Mouse (Mus musculus) myocyte (in vitro differentiated cells): Measurements from ENCODE around the gene Arid5b. TPM values are rescaled to one million over a fixed set of nuclear protein-coding genes. Genes with fewer than 3 reads are reported as not detected.

Experiments used
- H3K27me3 ChIP-seq: one replicate; pipeline ENCODE4 v1.6.1; 2011; ENCODE audit not compliant: control insufficient read depth, insufficient read depth, insufficient read length
- H3K36me3 ChIP-seq: one replicate; pipeline ENCODE4 v1.6.1; 2011; ENCODE audit not compliant: control insufficient read depth, insufficient read depth
- H3K4me2 ChIP-seq: one replicate; pipeline ENCODE4 v1.6.1; 2011; ENCODE audit warnings: low read depth, control low read depth
- H3K4me3 ChIP-seq: one replicate; pipeline ENCODE4 v1.5.1; 2011; ENCODE audit warnings: mild to moderate bottlenecking, control low read depth, moderate library complexity
- H3K79me2 ChIP-seq: one replicate; pipeline ENCODE4 v1.6.1; 2011; ENCODE audit not compliant: control insufficient read depth, insufficient read depth
- H3ac ChIP-seq: one replicate; pipeline ENCODE4 v1.6.1; 2011; ENCODE audit not compliant: control insufficient read depth, insufficient read length
- CEBPB ChIP-seq: IDR thresholded peaks from 2 replicates; pipeline ENCODE4 v1.6.1; 2011; ENCODE audit warnings: mild to moderate bottlenecking, moderate library complexity; ENCODE audit not compliant: poor library complexity, insufficient read depth, severe bottlenecking
- E2F4 ChIP-seq: IDR thresholded peaks from one replicate; pipeline ENCODE4 v1.6.1; 2011; ENCODE audit warnings: mild to moderate bottlenecking, control low read depth, moderate library complexity; ENCODE audit not compliant: insufficient read depth
- MAX ChIP-seq: IDR thresholded peaks from one replicate; pipeline ENCODE4 v1.6.1; 2011; ENCODE audit warnings: low read depth, mild to moderate bottlenecking, control low read depth
- MYOD1 ChIP-seq, 3 experiments: IDR thresholded peaks; one replicate each; pipeline ENCODE4 v1.6.1; 2011; ENCODE audit warnings: control low read depth in 2 of 3, low read depth in 2 of 3, mild to moderate bottlenecking in 2 of 3, moderate library complexity in 1 of 3; ENCODE audit not compliant: insufficient read length in 2 of 3, control insufficient read depth in 1 of 3
- MYOG ChIP-seq, 3 experiments: IDR thresholded peaks; one replicate each; pipeline ENCODE4 v1.6.1; 2011; ENCODE audit warnings: control low read depth in 2 of 3, low read depth in 2 of 3, mild to moderate bottlenecking in 2 of 3; ENCODE audit not compliant: insufficient read length in 2 of 3, control insufficient read depth in 1 of 3, insufficient read depth in 1 of 3
- POLR2A ChIP-seq: IDR thresholded peaks from one replicate; pipeline ENCODE4 v1.6.1; 2011; ENCODE audit warnings: low read depth, mild to moderate bottlenecking, control low read depth, moderate library complexity; ENCODE audit not compliant: insufficient read length
- POLR2AphosphoS2 ChIP-seq: IDR thresholded peaks from one replicate; pipeline ENCODE4 v1.6.1; 2011; ENCODE audit warnings: low read depth, control low read depth; ENCODE audit not compliant: insufficient read length
- REST ChIP-seq: IDR thresholded peaks from one replicate; pipeline ENCODE4 v1.6.1; 2011; ENCODE audit warnings: mild to moderate bottlenecking, control low read depth, moderate library complexity; ENCODE audit not compliant: insufficient read depth, insufficient read length
- SRF ChIP-seq: IDR thresholded peaks from one replicate; pipeline ENCODE4 v1.6.1; 2011; ENCODE audit warnings: low read depth; ENCODE audit not compliant: control insufficient read depth, insufficient read length
- TCF12 ChIP-seq: IDR thresholded peaks from one replicate; pipeline ENCODE4 v1.6.1; 2011; ENCODE audit warnings: mild to moderate bottlenecking, control low read depth; ENCODE audit not compliant: poor library complexity, insufficient read depth, severe bottlenecking
- TCF3 ChIP-seq: IDR thresholded peaks from one replicate; pipeline ENCODE4 v1.6.1; 2011; ENCODE audit warnings: low read depth, control low read depth; ENCODE audit not compliant: insufficient read length
- USF1 ChIP-seq: IDR thresholded peaks from one replicate; pipeline ENCODE4 v1.6.1; 2011; ENCODE audit warnings: low read depth, mild to moderate bottlenecking, control low read depth, moderate library complexity
- polyA plus RNA-seq: library from polyadenylated mRNA; unstranded; fragments of >200 nt; fragmentation: generic; extraction: Trizol; gene quantifications from one replicate; pipeline ENCODE4 v1.2.1, GENCODE M21; 2012; ENCODE audit warnings: missing spikeins

Arid5b gene
- polyA plus RNA-seq, 1 experiment, result 7.7 TPM

DNA sequence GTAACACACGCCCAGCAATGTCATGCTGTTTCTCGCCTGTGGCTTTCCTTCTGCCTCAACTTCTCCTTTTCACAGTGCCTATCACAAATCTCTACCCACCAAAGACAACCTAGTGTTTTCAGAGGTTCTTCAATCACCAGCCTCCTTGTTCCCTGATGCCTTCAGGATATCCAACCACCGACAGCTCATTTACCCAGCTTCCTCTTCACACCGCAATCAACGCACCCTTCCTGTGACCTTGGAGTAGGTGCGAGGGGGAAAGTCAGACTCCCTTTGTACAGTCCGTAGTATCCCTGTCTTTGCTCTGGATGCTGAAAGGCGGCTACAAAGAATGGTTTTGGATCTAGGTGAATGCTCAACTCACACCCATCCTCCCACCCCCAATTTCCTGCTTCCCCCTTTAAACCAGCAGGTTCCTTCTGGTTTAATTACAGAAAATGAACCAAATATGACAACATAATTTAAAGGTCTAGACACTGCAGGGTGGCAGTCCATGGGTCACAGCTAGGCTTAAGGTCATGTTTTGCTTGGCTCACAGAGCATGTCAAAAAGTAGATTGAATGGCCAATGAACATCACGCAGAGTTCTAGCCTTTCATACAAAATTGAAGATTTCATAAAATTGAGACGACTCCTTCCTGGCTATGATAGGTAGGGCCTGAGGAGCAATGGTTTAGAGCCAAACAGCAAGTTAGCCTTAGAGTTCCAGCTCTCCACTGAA, 14.4 kb downstream of the Arid5b start:
- TF ChIP-seq POLR2A (no peak), TCF12 (no peak), MYOD1 (IDR thresholded peaks at IDR 0.05; ENCODE audit: control insufficient read depth in 1 of 3, insufficient read length in 2 of 3, low read depth in 2 of 3) (no peak), USF1 (no peak), MAX (no peak), REST (no peak), CEBPB (no peak), SRF (no peak), MYOG (IDR thresholded peaks at IDR 0.05; ENCODE audit: control insufficient read depth in 1 of 3, insufficient read depth in 1 of 3, insufficient read length in 2 of 3, low read depth in 2 of 3) (no peak), TCF3 (no peak), E2F4 (no peak)

DNA sequence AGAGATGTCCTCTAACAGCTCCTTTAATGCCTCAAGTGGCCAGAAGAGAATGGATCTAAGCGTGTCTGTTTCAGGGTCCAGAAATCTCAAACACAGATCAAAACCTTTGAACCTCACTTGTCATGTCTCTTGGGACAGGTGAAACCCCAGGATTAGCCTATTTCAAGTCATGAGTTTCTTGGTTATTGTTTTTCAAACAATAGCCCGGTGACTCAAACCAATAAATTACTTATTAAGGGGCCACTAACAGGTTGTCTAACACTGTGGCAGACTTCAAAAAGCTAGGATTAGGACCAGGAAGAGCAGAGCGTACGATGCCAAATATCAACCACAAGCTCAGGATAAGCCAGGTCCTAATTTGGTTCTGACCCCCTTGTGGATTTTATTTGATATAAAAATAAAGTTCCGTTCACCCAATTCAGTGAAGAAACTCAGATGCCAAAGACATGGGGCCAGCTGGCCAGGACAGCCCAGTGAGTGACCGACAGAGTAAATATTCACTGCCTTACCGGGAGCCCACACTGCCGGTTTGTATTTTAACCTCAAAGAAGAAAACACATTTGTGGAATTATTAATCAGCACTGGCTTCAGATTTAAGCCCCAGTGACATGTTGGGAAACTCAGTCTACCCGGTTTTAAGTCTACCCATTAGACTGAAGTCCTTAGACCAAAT, 15.1 kb downstream of the Arid5b start:
- H3K27me3 ChIP-seq, result no peaks in the 10 kb centered on the region
- TF ChIP-seq REST (no peak), SRF (no peak), MAX (no peak), TCF3 (no peak)

More for the DNA sequence above, 14.4 kb downstream of the Arid5b start:
- Histone ChIP-seq H3ac (no peak overlapping the region), H3K4me3 (no peak overlapping the region), H3K36me3 (peaks cover 13% of the 10 kb centered on the region), H3K79me2 (peaks cover 54% of the 10 kb centered on the region), H3K27me3 (no peaks in the 10 kb centered on the region), H3K4me2 (no peak overlapping the region)

DNA sequence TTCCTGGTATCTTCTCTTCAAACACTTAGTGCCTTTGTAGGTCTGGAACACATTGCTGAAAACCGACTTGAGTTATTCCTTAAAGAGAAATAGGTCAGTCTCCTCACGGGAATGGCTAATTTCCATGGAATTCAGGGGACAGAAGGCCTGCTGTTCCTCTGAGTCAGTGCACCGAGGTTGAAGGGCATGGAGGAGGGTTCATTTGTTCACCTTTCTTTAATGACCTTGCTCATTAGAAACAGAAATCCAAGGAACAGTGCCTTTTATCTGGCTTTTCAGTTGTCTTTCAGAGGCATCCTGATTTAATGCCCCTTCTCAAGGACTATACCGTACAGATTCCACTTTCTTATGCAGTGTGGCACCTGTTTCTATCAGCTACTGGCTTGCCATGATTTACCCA, 18.9 kb downstream of the Arid5b start:
- Histone ChIP-seq H3K27me3 (no peaks in the 10 kb centered on the region), H3K4me3 (no peak overlapping the region)
- TF ChIP-seq SRF (no peak), REST (no peak), E2F4 (no peak), TCF12 (no peak), MAX (no peak), USF1 (no peak), POLR2AphosphoS2 (no peak), POLR2A (no peak), CEBPB (no peak), TCF3 (no peak), MYOG (IDR thresholded peaks at IDR 0.05; ENCODE audit: control insufficient read depth in 1 of 3, insufficient read depth in 1 of 3, insufficient read length in 2 of 3, low read depth in 2 of 3) (no peak), MYOD1 (IDR thresholded peaks at IDR 0.05; ENCODE audit: control insufficient read depth in 1 of 3, insufficient read length in 2 of 3, low read depth in 2 of 3) (no peak)

More for the DNA sequence above, 15.1 kb downstream of the Arid5b start:
- H3ac ChIP-seq, result no peak overlapping the region
- H3K4me2 ChIP-seq, result no peak overlapping the region
- peaks cover 13% of the 10 kb centered on the region for H3K36me3 ChIP-seq
- H3K4me3 ChIP-seq, result no peak overlapping the region
- peaks cover 52% of the 10 kb centered on the region for H3K79me2 ChIP-seq

GRCm38 (mm10) chr10:68257358-68258056, 21.0 kb downstream of the Arid5b start:
- Histone ChIP-seq H3K36me3 (peaks cover 15% of the 10 kb centered on the region), H3K4me2 (no peak overlapping the region), H3K79me2 (peaks cover 51% of the 10 kb centered on the region), H3ac (no peak overlapping the region), H3K4me3 (no peak overlapping the region), H3K27me3 (no peaks in the 10 kb centered on the region)
- TF ChIP-seq TCF3 (no peak), CEBPB (no peak)

More for the DNA sequence above, 18.9 kb downstream of the Arid5b start:
- H3K4me2 ChIP-seq, result no peak overlapping the region
- H3K79me2 ChIP-seq, result peaks cover 41% of the 10 kb centered on the region
- no peak overlapping the region for H3ac ChIP-seq
- peaks cover 15% of the 10 kb centered on the region for H3K36me3 ChIP-seq

GRCm38 (mm10) chr10:68256134-68256533, 22.4 kb downstream of the Arid5b start:
- TF ChIP-seq USF1 (no peak), MAX (no peak), TCF12 (no peak), E2F4 (no peak), TCF3 (no peak), POLR2A (no peak), POLR2AphosphoS2 (no peak), SRF (no peak), MYOG (IDR thresholded peaks at IDR 0.05; ENCODE audit: control insufficient read depth in 1 of 3, insufficient read depth in 1 of 3, insufficient read length in 2 of 3, low read depth in 2 of 3) (no peak), CEBPB (no peak), REST (no peak), MYOD1 (IDR thresholded peaks at IDR 0.05; ENCODE audit: control insufficient read depth in 1 of 3, insufficient read length in 2 of 3, low read depth in 2 of 3) (no peak)
- H3ac ChIP-seq, result no peak overlapping the region
- peaks cover 15% of the 10 kb centered on the region for H3K36me3 ChIP-seq
- H3K27me3 ChIP-seq, result no peaks in the 10 kb centered on the region
- H3K79me2 ChIP-seq, result peaks cover 64% of the 10 kb centered on the region
- no peak overlapping the region for H3K4me3 ChIP-seq
- H3K4me2 ChIP-seq, result no peak overlapping the region
